Mouse (Mus musculus) forebrain, embryonic 14.5 days (tissue): ENCODE measurements around the gene Tmem222. TPM values are rescaled to one million over a fixed set of nuclear protein-coding genes. Genes with fewer than 3 reads are reported as not detected.

Source experiments
- ATAC-seq: fragments of 200-750 bp; cut with Nextera tagmentation; 2 replicates; pipeline ENCODE4 v1.8.0; 2017; ENCODE audit warnings: mild to moderate bottlenecking, moderate library complexity
- DNase-seq: peaks from one replicate; pipeline ENCODE4 v3.0.0-alpha.2; 2015; ENCODE audit warnings: low spot score
- H3K27ac ChIP-seq: fragments of 300-500 bp; sonication (generic); 2 replicates; pipeline ENCODE4 v1.5.1; 2014; ENCODE audit warnings: low read depth, mild to moderate bottlenecking, control low read depth, low read length, moderate library complexity
- H3K27me3 ChIP-seq: fragments of 300-500 bp; sonication (generic); replicated peaks from 2 replicates; pipeline ENCODE4 v1.6.1; 2014; ENCODE audit warnings: low read length, control low read depth, mixed read lengths; ENCODE audit not compliant: control insufficient read depth, insufficient read depth
- H3K36me3 ChIP-seq: fragments of 300-500 bp; sonication (generic); 2 replicates; pipeline ENCODE4 v1.6.1; 2014; ENCODE audit warnings: low read length, control low read depth; ENCODE audit not compliant: control insufficient read depth, insufficient read depth
- H3K4me1 ChIP-seq: fragments of 300-500 bp; sonication (generic); 2 replicates; pipeline ENCODE4 v1.6.1; 2014; ENCODE audit warnings: antibody characterized with exemption, low read length, control low read depth; ENCODE audit not compliant: control insufficient read depth, insufficient read depth
- H3K4me2 ChIP-seq: fragments of 300-500 bp; sonication (generic); 2 replicates; pipeline ENCODE4 v1.6.1; 2014; ENCODE audit warnings: mild to moderate bottlenecking, control low read depth, low read length
- H3K4me3 ChIP-seq: fragments of 300-500 bp; sonication (generic); 2 replicates; pipeline ENCODE4 v1.5.1; 2014; ENCODE audit warnings: low read depth, low read length, control low read depth
- H3K9ac ChIP-seq: fragments of 300-500 bp; sonication (generic); 2 replicates; pipeline ENCODE4 v1.6.1; 2014; ENCODE audit warnings: mild to moderate bottlenecking, low read length, control low read depth, moderate library complexity
- H3K9me3 ChIP-seq: fragments of 300-500 bp; sonication (generic); replicated peaks from 2 replicates; pipeline ENCODE4 v1.6.1; 2016; ENCODE audit warnings: low read length, control low read depth, mixed read lengths; ENCODE audit not compliant: control insufficient read depth
- WGBS: fragments of 180-500 bp; shearing (Covaris S2); extraction: QIAGEN DNeasy Blood & Tissue Kit; methylation state at CpG from one replicate; pipeline ENCODE4 v1.1.7; 2014; 5-methylcytosine and 5-hydroxymethylcytosine counted together
- polyA plus RNA-seq: library from polyadenylated mRNA; unstranded; fragments of >200 nt; fragmentation: Nextera tagmentation; extraction: Ambion mirVana; gene quantifications from 2 replicates; pipeline ENCODE4 v1.2.1, GENCODE M21; 2014

The Tmem222 gene
- polyA plus RNA-seq, 1 experiment from 2014 or later, result 131 TPM

DNA sequence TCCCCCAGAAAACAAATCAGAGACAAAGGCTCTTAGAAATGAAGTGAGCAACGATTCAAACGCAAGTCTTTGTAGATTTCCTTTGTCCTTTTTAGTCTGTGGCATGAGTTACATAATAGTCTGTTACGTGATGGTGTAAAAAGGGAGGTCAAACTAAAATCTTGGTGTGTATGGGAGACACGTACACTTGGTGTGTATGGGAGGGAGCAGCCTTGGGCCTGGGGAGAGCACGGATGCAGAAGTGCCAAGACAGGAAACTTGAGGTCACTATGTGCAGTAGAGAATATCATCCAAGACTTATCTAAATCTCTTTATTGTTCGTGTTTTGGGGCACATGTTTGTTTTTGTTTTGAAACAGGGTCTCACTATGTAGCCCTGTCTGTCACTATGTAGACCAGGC lies 475 bp upstream of the Tmem222 start:
- Histone ChIP-seq H3K9me3 (no peaks in the 10 kb centered on the region), H3K27ac (peak overlapping the region; percentile 70), H3K27me3 (no peaks in the 10 kb centered on the region), H3K4me1 (peaks cover 26% of the 10 kb centered on the region), H3K36me3 (0 out of 2 replicates have a peak, but pooled peaks cover 3% of the 10 kb centered on the region), H3K4me2 (peak overlapping the region; percentile 72), H3K9ac (peak overlapping the region; percentile 90), H3K4me3 (peak overlapping the region; percentile 85)
- ATAC-seq, result peak; percentile 22; the same call in 1 of the 2 replicates
- WGBS, result 28% methylated on average over 6 of the region's 6 CpGs
- no peak for DNase-seq

GRCm38 (mm10) chr4:133270929-133271328 lies 6.7 kb downstream of the Tmem222 start:
- WGBS, result 91% methylated on average over 9 of the region's 9 CpGs

GRCm38 (mm10) chr4:133269596-133269995 lies 8.0 kb downstream of the Tmem222 start:
- WGBS, result 90% methylated on average over 3 of the region's 3 CpGs
- no peaks in the 10 kb centered on the region for H3K4me1 ChIP-seq
- ATAC-seq, result no peak

More at GRCm38 (mm10) chr4:133270929-133271328, 6.7 kb downstream of the Tmem222 start:
- Histone ChIP-seq H3K27me3 (no peaks in the 10 kb centered on the region), H3K9ac (no peak overlapping the region), H3K4me1 (peaks cover under 1% of the 10 kb centered on the region; the same call in 1 of the 2 replicates), H3K27ac (no peak overlapping the region), H3K36me3 (peaks cover 50% of the 10 kb centered on the region), H3K4me2 (no peak overlapping the region), H3K9me3 (no peaks in the 10 kb centered on the region), H3K4me3 (no peak overlapping the region)
- no peak for DNase-seq
- no peak for ATAC-seq

DNA sequence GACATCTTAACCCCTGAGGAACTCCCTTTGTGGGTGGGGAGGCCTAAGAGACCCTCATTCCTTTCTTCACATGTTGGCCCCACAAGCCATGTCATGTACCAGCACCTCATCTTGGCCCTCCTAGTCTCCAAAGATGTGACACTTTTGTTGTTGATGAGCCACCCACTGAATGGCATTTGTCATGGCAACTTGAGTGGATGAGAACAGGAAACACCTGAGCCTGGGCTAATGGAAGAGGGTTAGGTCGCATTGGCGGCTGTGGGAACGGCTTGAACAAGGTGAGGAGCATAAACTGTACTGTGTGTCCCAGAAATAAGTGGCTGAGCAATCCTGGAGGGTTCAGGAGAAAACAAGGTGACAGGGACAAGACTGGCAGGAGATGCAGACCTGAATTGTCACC lies 8.7 kb downstream of the Tmem222 start:
- WGBS, result 94% methylated on average over 3 of the region's 3 CpGs
- no peak for ATAC-seq
- peaks cover 66% of the 10 kb centered on the region for H3K36me3 ChIP-seq

More at GRCm38 (mm10) chr4:133269596-133269995, 8.0 kb downstream of the Tmem222 start:
- H3K27ac ChIP-seq, result no peak overlapping the region
- H3K27me3 ChIP-seq, result no peaks in the 10 kb centered on the region
- peaks cover 61% of the 10 kb centered on the region for H3K36me3 ChIP-seq
- no peak for DNase-seq
- H3K9ac ChIP-seq, result no peak overlapping the region
- H3K9me3 ChIP-seq, result no peaks in the 10 kb centered on the region
- no peak overlapping the region for H3K4me2 ChIP-seq
- H3K4me3 ChIP-seq, result no peak overlapping the region

DNA sequence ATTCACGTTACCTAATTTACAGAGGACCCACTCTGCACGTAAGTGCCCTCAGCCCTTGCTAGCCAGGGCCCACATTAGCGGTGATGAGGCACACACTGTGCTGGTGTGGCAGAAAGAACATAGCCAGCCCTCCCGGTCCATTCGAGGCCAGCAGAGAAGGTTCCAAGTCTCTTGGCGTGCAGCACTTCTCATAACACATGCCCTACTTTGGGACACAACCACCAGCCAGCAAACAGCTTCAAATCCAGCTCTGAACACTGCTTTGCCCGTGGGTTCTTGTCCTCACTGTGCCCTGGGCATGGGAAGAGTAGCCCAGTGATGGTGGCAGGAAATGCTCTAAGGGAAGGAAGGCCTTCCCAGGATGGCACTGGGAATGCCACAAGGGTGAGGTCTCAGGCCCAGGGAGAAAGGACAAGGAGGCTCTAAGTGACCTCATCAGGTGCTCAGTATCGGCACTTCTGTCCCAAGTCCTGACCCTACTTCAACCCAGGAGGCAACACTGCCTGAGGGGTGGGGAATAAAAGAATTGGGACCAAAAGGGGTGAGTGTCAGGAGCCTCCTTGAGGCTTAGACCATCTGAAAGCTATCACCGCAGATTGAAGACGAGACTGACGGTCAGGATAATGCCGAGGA lies 11.2 kb downstream of the Tmem222 start:
- H3K27ac ChIP-seq, result no peak overlapping the region

More for the DNA sequence above, 8.7 kb downstream of the Tmem222 start:
- no peaks in the 10 kb centered on the region for H3K9me3 ChIP-seq
- H3K27me3 ChIP-seq, result no peaks in the 10 kb centered on the region
- H3K9ac ChIP-seq, result no peak overlapping the region
- H3K27ac ChIP-seq, result no peak overlapping the region
- no peak overlapping the region for H3K4me3 ChIP-seq
- no peak overlapping the region for H3K4me2 ChIP-seq
- DNase-seq, result no peak
- no peaks in the 10 kb centered on the region for H3K4me1 ChIP-seq

GRCm38 (mm10) chr4:133265759-133266158 lies 11.8 kb downstream of the Tmem222 start:
- H3K27me3 ChIP-seq, result no peaks in the 10 kb centered on the region
- H3K9ac ChIP-seq, result no peak overlapping the region
- DNase-seq (no peak), ATAC-seq (no peak)
- H3K9me3 ChIP-seq, result no peaks in the 10 kb centered on the region
- no peaks in the 10 kb centered on the region for H3K4me1 ChIP-seq
- no peak overlapping the region for H3K4me3 ChIP-seq
- no peak overlapping the region for H3K4me2 ChIP-seq
- H3K27ac ChIP-seq, result no peak overlapping the region
- 97% methylated on average over 4 of the region's 4 CpGs for WGBS
- peaks cover 66% of the 10 kb centered on the region for H3K36me3 ChIP-seq

More for the DNA sequence above, 11.2 kb downstream of the Tmem222 start:
- Histone ChIP-seq H3K4me3 (no peak overlapping the region), H3K9ac (no peak overlapping the region), H3K36me3 (peaks cover 66% of the 10 kb centered on the region), H3K27me3 (no peaks in the 10 kb centered on the region), H3K9me3 (no peaks in the 10 kb centered on the region), H3K4me1 (no peaks in the 10 kb centered on the region), H3K4me2 (no peak overlapping the region)
- WGBS, result 95% methylated on average over 12 of the region's 12 CpGs
- ATAC-seq, result no peak
- no peak for DNase-seq

DNA sequence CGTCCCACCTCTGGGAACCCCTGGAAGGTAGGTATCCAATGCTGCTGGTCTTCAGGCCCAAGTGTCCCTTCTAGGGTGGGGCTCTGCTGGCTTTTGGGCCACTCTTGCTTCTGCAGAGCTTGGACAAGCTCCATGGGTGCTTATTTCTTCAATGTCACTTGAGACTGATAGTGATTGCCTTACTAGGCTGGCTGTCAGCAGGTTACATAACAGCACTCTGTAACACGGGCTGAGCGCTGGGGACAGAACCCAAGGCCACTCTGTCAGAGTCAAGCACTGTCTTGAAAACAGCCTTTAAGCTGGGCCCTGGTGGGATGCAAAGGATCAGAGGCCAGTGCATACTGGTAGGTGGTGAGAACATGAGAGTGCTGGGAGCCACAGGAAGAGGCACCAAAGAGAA lies 12.3 kb downstream of the Tmem222 start:
- H3K4me2 ChIP-seq, result no peak overlapping the region
- no peak for ATAC-seq
- no peak overlapping the region for H3K4me3 ChIP-seq
- H3K4me1 ChIP-seq, result no peaks in the 10 kb centered on the region
- H3K27me3 ChIP-seq, result no peaks in the 10 kb centered on the region
- H3K9me3 ChIP-seq, result no peaks in the 10 kb centered on the region
- H3K36me3 ChIP-seq, result peaks cover 62% of the 10 kb centered on the region
- 93% methylated on average over 3 of the region's 3 CpGs for WGBS
- H3K27ac ChIP-seq, result no peak overlapping the region
- DNase-seq, result no peak
- no peak overlapping the region for H3K9ac ChIP-seq

DNA sequence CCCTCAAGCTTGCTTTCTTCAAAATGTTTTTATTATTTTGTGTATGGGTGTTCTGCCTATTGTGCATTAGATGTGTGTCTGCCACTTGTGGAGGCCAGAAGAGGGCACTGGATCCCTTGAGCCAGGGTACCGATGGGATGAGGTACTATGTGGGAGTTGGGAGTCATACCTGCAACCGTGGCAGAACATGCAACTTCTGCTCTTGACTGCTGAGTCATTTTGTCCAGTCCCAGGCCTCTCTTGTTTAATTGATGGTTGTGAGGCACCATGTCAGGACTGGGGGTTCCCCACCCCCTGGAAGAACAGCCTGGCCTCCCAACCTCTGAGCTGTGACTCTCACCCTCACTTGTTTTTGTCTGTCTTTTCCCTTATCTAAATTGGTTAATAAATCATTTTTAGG lies 13.0 kb downstream of the Tmem222 start:
- peaks cover 55% of the 10 kb centered on the region for H3K36me3 ChIP-seq
- no peak overlapping the region for H3K27ac ChIP-seq
- no peaks in the 10 kb centered on the region for H3K4me1 ChIP-seq
- ATAC-seq, result no peak
- no peaks in the 10 kb centered on the region for H3K9me3 ChIP-seq
- WGBS, result 95% methylated on average over 2 of the region's 2 CpGs
- no peaks in the 10 kb centered on the region for H3K27me3 ChIP-seq
- no peak overlapping the region for H3K4me3 ChIP-seq
- no peak for DNase-seq
- H3K4me2 ChIP-seq, result no peak overlapping the region
- no peak overlapping the region for H3K9ac ChIP-seq

- WGBS, result 94% methylated on average over 5 of the region's 5 CpGs
- H3K36me3 ChIP-seq, result peaks cover 47% of the 10 kb centered on the region
- DNase-seq (no peak), ATAC-seq (no peak)
- no peaks in the 10 kb centered on the region for H3K27me3 ChIP-seq
- no peaks in the 10 kb centered on the region for H3K9me3 ChIP-seq
- no peak overlapping the region for H3K27ac ChIP-seq
- no peaks in the 10 kb centered on the region for H3K4me1 ChIP-seq
- no peak overlapping the region for H3K9ac ChIP-seq
- no peak overlapping the region for H3K4me2 ChIP-seq
- no peak overlapping the region for H3K4me3 ChIP-seq
Observed at GRCm38 (mm10) chr4:133263756-133264155, 13.8 kb downstream of the Tmem222 start.
